Mouse (Mus musculus) lung, embryonic 16.5 days (tissue): Measurements from ENCODE around the gene Prkag3. TPM values are rescaled to one million over a fixed set of nuclear protein-coding genes. Genes with fewer than 3 reads are reported as not detected.

Experiments used
- ATAC-seq: fragments of 200-750 bp; cut with Nextera tagmentation; 2 replicates; pipeline ENCODE4 v1.8.0; 2017; ENCODE audit warnings: low read depth, mild to moderate bottlenecking, moderate library complexity
- H3K27ac ChIP-seq: fragments of 300-500 bp; sonication (generic); 2 replicates; pipeline ENCODE4 v1.5.1; 2014; ENCODE audit warnings: mild to moderate bottlenecking, control low read depth, low read length
- H3K27me3 ChIP-seq: fragments of 300-500 bp; sonication (generic); 2 replicates; pipeline ENCODE4 v1.6.1; 2014; ENCODE audit warnings: low read depth, low read length, mixed read lengths; ENCODE audit not compliant: control insufficient read depth, insufficient read depth
- H3K36me3 ChIP-seq: fragments of 300-500 bp; sonication (generic); 2 replicates; pipeline ENCODE4 v1.6.1; 2014; ENCODE audit warnings: low read length; ENCODE audit not compliant: control insufficient read depth, insufficient read depth
- H3K4me1 ChIP-seq: fragments of 300-500 bp; sonication (generic); replicated peaks from 2 replicates; pipeline ENCODE4 v1.6.1; 2014; ENCODE audit warnings: low read length, mixed read lengths; ENCODE audit not compliant: control insufficient read depth, insufficient read depth
- H3K4me2 ChIP-seq: fragments of 300-500 bp; sonication (generic); 2 replicates; pipeline ENCODE4 v1.6.1; 2014; ENCODE audit warnings: low read depth, low read length, control low read depth
- H3K4me3 ChIP-seq: fragments of 300-500 bp; sonication (generic); 2 replicates; pipeline ENCODE4 v1.5.1; 2014; ENCODE audit warnings: mild to moderate bottlenecking, low read length, control low read depth
- H3K9ac ChIP-seq: fragments of 300-500 bp; sonication (generic); 2 replicates; pipeline ENCODE4 v1.6.1; 2014; ENCODE audit warnings: low read length, control low read depth
- H3K9me3 ChIP-seq: fragments of 300-500 bp; sonication (generic); 2 replicates; pipeline ENCODE4 v1.6.1; 2016; ENCODE audit warnings: low read length; ENCODE audit not compliant: control insufficient read depth
- WGBS: fragments of 180-500 bp; shearing (Covaris S2); extraction: QIAGEN DNeasy Blood & Tissue Kit; methylation state at CpG from one replicate; pipeline ENCODE4 v1.1.7; 2014; 5-methylcytosine and 5-hydroxymethylcytosine counted together
- polyA plus RNA-seq: library from polyadenylated mRNA; unstranded; fragments of >200 nt; fragmentation: Nextera tagmentation; extraction: Ambion mirVana; gene quantifications from 2 replicates; pipeline ENCODE4 v1.2.1, GENCODE M21; 2015

The Prkag3 gene
- polyA plus RNA-seq, 1 experiment from 2014 or later: 0.67 TPM

DNA sequence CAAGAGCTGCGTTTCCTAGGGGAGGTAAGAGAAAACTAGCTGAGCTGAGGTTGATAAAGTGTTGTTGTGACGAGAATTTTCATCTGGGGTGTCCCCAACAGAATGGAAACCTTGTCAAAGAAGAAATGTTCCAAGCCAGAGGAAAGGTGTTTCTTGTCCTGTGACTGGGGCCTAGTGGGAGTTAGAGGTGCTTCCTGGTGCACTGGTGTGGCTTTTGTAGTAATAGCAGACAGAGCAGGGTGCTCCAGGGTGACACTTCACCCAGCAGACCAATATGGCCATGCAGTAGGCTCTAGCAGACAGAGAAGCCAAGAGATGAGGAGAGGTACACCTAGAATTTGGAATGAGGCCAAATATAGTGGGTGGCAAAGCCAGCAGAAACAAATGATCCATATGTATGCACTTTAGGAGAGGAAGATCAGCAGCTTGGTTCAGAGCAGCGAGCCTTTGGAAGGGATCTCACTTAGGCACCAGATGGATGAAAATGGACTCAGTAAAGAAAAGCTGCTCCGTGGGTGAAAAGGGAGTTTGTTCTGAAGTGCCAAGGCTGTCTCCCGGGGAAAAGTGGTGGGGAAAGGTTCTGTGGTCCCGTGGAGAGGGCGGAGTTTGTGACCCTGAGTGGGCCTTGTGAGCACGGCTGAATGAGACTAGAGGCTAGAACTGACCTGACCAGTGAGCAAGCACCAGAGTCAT, 55.0 kb downstream of the Prkag3 start:
- Histone ChIP-seq H3K4me1 (no peaks in the 10 kb centered on the region), H3K4me3 (no peak overlapping the region), H3K4me2 (no peak overlapping the region), H3K27me3 (no peaks in the 10 kb centered on the region), H3K36me3 (peaks cover 52% of the 10 kb centered on the region), H3K9ac (no peak overlapping the region), H3K27ac (no peak overlapping the region), H3K9me3 (no peaks in the 10 kb centered on the region)
- no peak for ATAC-seq
- 84% methylated on average over 8 of the region's 8 CpGs for WGBS

Other genes starting within 250 kb of the Prkag3 start
- 54.0 and 60.2 TPM in 2 replicates for gene Cnot9, start 243.2 kb downstream of the Prkag3 start, polyA plus RNA-seq
- 0.40 and 0.78 TPM in 2 replicates for gene Plcd4, start 206.3 kb downstream of the Prkag3 start, polyA plus RNA-seq
- 29.9 and 31.0 TPM in 2 replicates for gene Usp37, start 204.9 kb downstream of the Prkag3 start, polyA plus RNA-seq
- gene Zfp142, start 161.0 kb downstream of the Prkag3 start, polyA plus RNA-seq: 5.9 and 6.7 TPM in 2 replicates
- 18.2 and 18.5 TPM in 2 replicates for gene Bcs1l, start 160.9 kb downstream of the Prkag3 start, polyA plus RNA-seq
- gene Rnf25, start 147.8 kb downstream of the Prkag3 start, polyA plus RNA-seq: 31.2 and 36.8 TPM in 2 replicates
- gene Stk36, start 147.8 kb downstream of the Prkag3 start, polyA plus RNA-seq: 9.6 and 10.1 TPM in 2 replicates
- gene Ttll4, start 87.5 kb downstream of the Prkag3 start, polyA plus RNA-seq: 15.8 and 16.5 TPM in 2 replicates
- 2.6 and 4.4 TPM in 2 replicates for gene Cyp27a1, start 35.6 kb downstream of the Prkag3 start, polyA plus RNA-seq
- 0.29 and 0.68 TPM in 2 replicates for gene Wnt6, start 22.7 kb upstream of the Prkag3 start, polyA plus RNA-seq
- 0.10 and 0.11 TPM in 2 replicates for gene Wnt10a, start 42.3 kb upstream of the Prkag3 start, polyA plus RNA-seq
- gene Cdk5r2, start 105.7 kb upstream of the Prkag3 start, polyA plus RNA-seq: not detected in 2 replicates
- gene Fev, start 136.2 kb upstream of the Prkag3 start, polyA plus RNA-seq: not detected in 2 replicates
- gene Cryba2, start 143.9 kb upstream of the Prkag3 start, polyA plus RNA-seq: not detected in 2 replicates
- 2.7 and 2.9 TPM in 2 replicates for gene Cfap65, start 186.4 kb upstream of the Prkag3 start, polyA plus RNA-seq
- gene Ihh, start 202.5 kb upstream of the Prkag3 start, polyA plus RNA-seq: 0.18 and 0.21 TPM in 2 replicates